Mouse (Mus musculus): ENCODE measurements at regions not wholly inside any gene's neighbourhood (a gene's known extent, or its start where the extent isn't known, plus 50 kb on each side); places are given as distances from the start of the nearest gene placed in this dataset.
"Not testable (repeated sequence)": the region's sequence is repeated elsewhere in the genome, so short reads cannot be mapped to it uniquely, and the experiment has no call there.

GRCm38 (mm10) chr2:147294926-147295325 is 66.8 kb upstream of the Pax1 start:
- TF ChIP-seq CTCF (conservative IDR thresholded peaks at IDR 0.05; ENCODE audit: insufficient read depth, insufficient read length, low read depth, low read length); POLR2A (IDR thresholded peaks at IDR 0.05; ENCODE audit: low read depth, low read length): not testable (repeated sequence)
